Comparison of ENCODE assay signal across 10 mouse cellular contexts in genomic region chr5:125325931-125326330, GRCm38 (mm10). TPM values are rescaled to one million over a fixed set of nuclear protein-coding genes. Genes with fewer than 3 reads are reported as not detected.
DNase-seq lines count a peak whose midpoint lies in the region; ATAC-seq and TF ChIP-seq lines count a peak whose summit lies in the region.
"Had no signal": no experiment of that assay in that cellular context is flagged by ENCODE, and none has a peak within 500 bp of the region (broad histone marks: within the 10 kb centered on the region; RNA-seq: fewer than 3 reads in every experiment).

No protein-coding gene starts in this region.

- TF ChIP-seq POLR2A in heart, adult 2 months (IDR thresholded peaks at IDR 0.05; ENCODE audit: insufficient read depth, low read depth, low read length), result no peak

- no peak for TF ChIP-seq CTCF in heart, adult 2 months (IDR thresholded peaks at IDR 0.05)

- H3K9ac ChIP-seq in heart, embryonic 13.5 days, result peak overlapping the region; percentile 34
- H3K9ac ChIP-seq in heart, adult 2 months (ENCODE audit: low read depth, low read length), result no peak overlapping the region

- no peaks in the 10 kb centered on the region for H3K9me3 ChIP-seq in heart, embryonic 13.5 days

- 0 out of 2 replicates have a peak, but pooled peaks cover 2% of the 10 kb centered on the region for H3K36me3 ChIP-seq in heart, embryonic 13.5 days
- H3K36me3 ChIP-seq in heart, adult 2 months (ENCODE audit: control insufficient read depth, insufficient read depth, low read length), result no peaks in the 10 kb centered on the region

- intact Hi-C loops in heart, adult 2 months (cut with DNase I), result no loop called here

- peaks cover 58% of the 10 kb centered on the region for H3K4me1 ChIP-seq in heart, embryonic 13.5 days
- peaks cover 12% of the 10 kb centered on the region for H3K4me1 ChIP-seq in heart, adult 2 months (ENCODE audit: control insufficient read depth, insufficient read depth, low read length)

- peak; percentile 15 for DNase-seq in adrenal gland, postnatal 25 days
- no peak for DNase-seq in adrenal gland, adult 8-10 months
- no peak for DNase-seq in heart, adult 2 months
- DNase-seq in right cerebral cortex, adult 18-20 months, result peak; percentile 65
- DNase-seq in right cerebral cortex, postnatal 14 days, result no peak
- DNase-seq in skeletal muscle tissue, adult 2 months (ENCODE audit: low read depth, low spot score), result peak; percentile 89
- DNase-seq: cerebellum, adult 8-10 months; kidney, adult 9 months had no signal

- H3K27me3 ChIP-seq in heart, embryonic 13.5 days (replicated peaks), result no peaks in the 10 kb centered on the region
- no peaks in the 10 kb centered on the region for H3K27me3 ChIP-seq in heart, adult 2 months (ENCODE audit: control insufficient read depth, insufficient read depth, low read length)

- no peak for TF ChIP-seq EP300 in heart, adult 2 months (IDR thresholded peaks at IDR 0.05; ENCODE audit: insufficient read depth, low read depth, low read length)

- WGBS in heart, embryonic 13.5 days, result 38% methylated on average over 11 of the region's 11 CpGs
- WGBS in heart, adult 2 months, result 39% methylated on average over 11 of the region's 11 CpGs

- no peak overlapping the region for H3K4me3 ChIP-seq in heart, embryonic 13.5 days
- no peak overlapping the region for H3K4me3 ChIP-seq in heart, adult 2 months

- peak overlapping the region; percentile 46 for H3K4me2 ChIP-seq in heart, embryonic 13.5 days

- 0 out of 2 replicates have a peak, but pooled peaks have one; percentile 14 for ATAC-seq in heart, embryonic 13.5 days (ENCODE audit: extremely low read depth, insufficient number of reproducible peaks, low FRiP score, low TSS enrichment)
- no peak; the same call in 1 of the 2 replicates for ATAC-seq in erythroid progenitor cell, adult 5-6 weeks (replicated peaks; ENCODE audit: low FRiP score, poor library complexity, severe bottlenecking)

- H3K79me2 ChIP-seq in heart, adult 2 months (replicated peaks; ENCODE audit: control insufficient read depth, insufficient read depth, low read length), result no peaks in the 10 kb centered on the region

- peak overlapping the region; percentile 80 for H3K27ac ChIP-seq in heart, embryonic 13.5 days (replicated peaks)
- H3K27ac ChIP-seq in heart, adult 2 months, result no peak overlapping the region

RNA-seq across cellular contexts. Expression of gene Scarb1, which starts 15.0 kb away (rescaled TPM):
- total RNA-seq in adrenal gland, postnatal 25 days (2021), result 1,988 and 2,596 TPM in 2 replicates
- total RNA-seq in adrenal gland, adult 8-10 months (2022), result 1,000 to 10,000 TPM; 1,640 to 3,396 (median 2,408) TPM
- 65.6 and 69.7 TPM in 2 replicates for polyA plus RNA-seq in heart, embryonic 13.5 days (2015; fragmentation: Nextera tagmentation; extraction: Ambion mirVana)
- total RNA-seq in heart, adult 2 months (2021), result 10 to 100 TPM; 23.6 to 27.8 TPM
- polyA plus RNA-seq in heart, adult 2 months (2012; rRNA removed), result 55.5 and 77.5 TPM in 2 replicates
- 33.9 and 39.0 TPM in 2 replicates for total RNA-seq in erythroid progenitor cell, adult 5-6 weeks (2015; ENCODE audit: low replicate concordance)
- total RNA-seq in erythroid progenitor cell, adult 5-6 weeks (2017; ENCODE audit: low replicate concordance), result 35.3 and 44.2 TPM in 2 replicates

Comparison
In these comparisons a context has a peak if more than half of its experiments do, and no peak if none do; other contexts are left out.
1. DNase-seq: peak in adrenal gland, postnatal 25 days (single experiment), right cerebral cortex, adult 18-20 months (single experiment) and skeletal muscle tissue, adult 2 months (single experiment); none in adrenal gland, adult 8-10 months (single experiment), heart, adult 2 months (0 of 2) and right cerebral cortex, postnatal 14 days (single experiment).
2. RNA of gene Scarb1, which starts 15.0 kb away (total RNA-seq): 1,640 to 3,396 TPM in adrenal gland, adult 8-10 months and 1,988 to 2,596 TPM in adrenal gland, postnatal 25 days; 33.9 to 44.2 TPM in erythroid progenitor cell, adult 5-6 weeks and 23.6 to 27.8 TPM in heart, adult 2 months; every median in the first group is over 10 times any median in the second.